Mouse (Mus musculus) heart, embryonic 15.5 days (tissue): ENCODE measurements around the gene Gm3005. TPM values are rescaled to one million over a fixed set of nuclear protein-coding genes. Genes with fewer than 3 reads are reported as not detected.
"Not testable (repeated sequence)": the region's sequence is repeated elsewhere in the genome, so short reads cannot be mapped to it uniquely, and the experiment has no call there.

Experiments
- ATAC-seq: fragments of 200-750 bp; cut with Nextera tagmentation; replicated peaks from 2 replicates; pipeline ENCODE4 v1.8.0; 2017; ENCODE audit warnings: low read depth, moderate TSS enrichment; ENCODE audit not compliant: insufficient number of reproducible peaks, insufficient read depth, low FRiP score
- H3K27ac ChIP-seq: fragments of 300-500 bp; sonication (generic); 2 replicates; pipeline ENCODE4 v1.5.1; 2015; ENCODE audit warnings: mild to moderate bottlenecking, inconsistent platforms
- H3K27me3 ChIP-seq: fragments of 300-500 bp; sonication (generic); 2 replicates; pipeline ENCODE4 v1.6.1; 2015; ENCODE audit warnings: inconsistent platforms
- H3K36me3 ChIP-seq: fragments of 300-500 bp; sonication (generic); 2 replicates; pipeline ENCODE4 v1.6.1; 2015; ENCODE audit warnings: mild to moderate bottlenecking, inconsistent platforms
- H3K4me1 ChIP-seq: fragments of 300-500 bp; sonication (generic); replicated peaks from 2 replicates; pipeline ENCODE4 v1.6.1; 2015; ENCODE audit warnings: inconsistent platforms
- H3K4me2 ChIP-seq: fragments of 300-500 bp; sonication (generic); 2 replicates; pipeline ENCODE4 v1.6.1; 2015; ENCODE audit warnings: inconsistent platforms, mild to moderate bottlenecking, moderate library complexity
- H3K4me3 ChIP-seq: fragments of 300-500 bp; sonication (generic); 2 replicates; pipeline ENCODE4 v1.5.1; 2015; ENCODE audit warnings: mild to moderate bottlenecking, inconsistent platforms
- H3K9ac ChIP-seq: fragments of 300-500 bp; sonication (generic); 2 replicates; pipeline ENCODE4 v1.6.1; 2015; ENCODE audit warnings: mild to moderate bottlenecking, inconsistent platforms
- H3K9me3 ChIP-seq: fragments of 300-500 bp; sonication (generic); replicated peaks from 2 replicates; pipeline ENCODE4 v1.6.1; 2016; ENCODE audit warnings: inconsistent platforms
- WGBS: fragments of 180-500 bp; shearing (Covaris S2); methylation state at CpG from one replicate; pipeline ENCODE4 v1.1.7; 2015; ENCODE audit warnings: mixed read lengths; 5-methylcytosine and 5-hydroxymethylcytosine counted together
- polyA plus RNA-seq: library from polyadenylated mRNA; unstranded; fragments of >200 nt; fragmentation: Nextera tagmentation; extraction: Ambion mirVana; gene quantifications from 2 replicates; pipeline ENCODE4 v1.2.1, GENCODE M21; 2015

The Gm3005 gene
- 10.4 and 10.5 TPM in 2 replicates for polyA plus RNA-seq

DNA sequence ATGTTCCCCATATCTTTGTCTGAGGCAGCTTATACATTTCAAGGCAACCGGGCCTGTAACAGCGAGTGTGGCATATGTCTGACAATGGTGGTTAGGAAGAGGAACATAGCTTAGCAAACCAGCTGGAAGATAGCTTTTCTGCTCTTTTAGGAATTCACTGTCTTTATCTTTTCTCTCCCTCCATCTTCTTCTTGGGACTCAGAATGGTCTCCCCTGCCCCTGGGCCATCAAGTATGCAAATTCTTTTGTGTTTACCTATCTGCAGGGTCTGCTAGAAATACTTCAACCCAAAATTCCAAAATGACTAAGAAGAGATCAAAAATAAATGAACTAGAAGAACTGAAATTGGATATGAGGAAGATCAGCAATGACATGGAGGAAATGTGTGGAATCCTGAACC lies at the start of gene Gm3005:
Gene Gm3005 (plus strand): TSS at position 301 of the 400 bp plus-strand sequence.
- not testable (repeated sequence) for H3K9ac ChIP-seq, H3K4me1 ChIP-seq, H3K27ac ChIP-seq, H3K36me3 ChIP-seq, H3K9me3 ChIP-seq, H3K4me3 ChIP-seq, H3K4me2 ChIP-seq, ATAC-seq, H3K27me3 ChIP-seq
- WGBS: no CpG with 5 or more reads among the region's 2 CpGs

- ATAC-seq, H3K36me3 ChIP-seq, H3K4me1 ChIP-seq, H3K9me3 ChIP-seq, H3K27ac ChIP-seq, H3K9ac ChIP-seq, H3K27me3 ChIP-seq, H3K4me2 ChIP-seq, H3K4me3 ChIP-seq: not testable (repeated sequence)
- no CpG with 5 or more reads among the region's 2 CpGs for WGBS
These were observed 33.1 kb upstream of the Gm3005 start, which contains the start of gene Gm10413 for GRCm38 (mm10) chr14:3394793-3395192. Gene Gm10413 (plus strand): TSS chr14:3395093.

GRCm38 (mm10) chr14:3412314-3412713 lies 15.6 kb upstream of the Gm3005 start, which contains the start of gene Gm10409:
Gene Gm10409 (plus strand): TSS chr14:3412614.
- H3K9me3 ChIP-seq, H3K9ac ChIP-seq, H3K27me3 ChIP-seq, H3K4me1 ChIP-seq, H3K4me3 ChIP-seq, H3K4me2 ChIP-seq, ATAC-seq, H3K36me3 ChIP-seq, H3K27ac ChIP-seq: not testable (repeated sequence)
- WGBS: no CpG with 5 or more reads among the region's 32 CpGs

GRCm38 (mm10) chr14:3449079-3449478 lies 21.2 kb downstream of the Gm3005 start, which contains the start of gene Gm10408:
Gene Gm10408 (plus strand): TSS chr14:3449379.
- not testable (repeated sequence) for ATAC-seq, H3K9ac ChIP-seq, H3K4me1 ChIP-seq, H3K36me3 ChIP-seq, H3K27ac ChIP-seq, H3K9me3 ChIP-seq, H3K4me3 ChIP-seq, H3K4me2 ChIP-seq, H3K27me3 ChIP-seq
- no CpG with 5 or more reads among the region's 3 CpGs for WGBS

DNA sequence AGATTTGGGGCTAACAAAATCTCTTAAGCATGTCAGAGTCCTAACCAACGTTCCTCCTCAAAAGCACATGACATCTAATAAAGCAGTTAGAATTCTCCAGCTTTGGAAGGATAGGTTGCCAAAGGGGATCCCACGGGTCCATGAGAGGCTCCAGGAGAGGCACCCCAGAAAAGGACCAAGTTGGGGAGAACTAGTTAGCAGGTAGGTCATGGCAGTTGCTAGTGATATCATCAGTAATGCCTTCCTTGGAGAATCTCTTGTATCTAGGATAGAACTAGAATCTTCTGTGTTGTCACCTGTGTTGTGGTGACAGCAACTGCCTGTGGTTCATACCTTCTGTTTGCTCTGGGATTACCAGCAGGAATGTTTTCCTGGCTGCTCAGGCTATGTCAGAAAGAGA lies 206.3 kb downstream of the Gm3005 start, which contains the start of gene Gm3012:
Gene Gm3012 (plus strand): TSS at position 301 of the 400 bp plus-strand sequence.
- not testable (repeated sequence) for H3K9ac ChIP-seq, H3K9me3 ChIP-seq, H3K27me3 ChIP-seq, H3K4me3 ChIP-seq, H3K4me2 ChIP-seq, H3K27ac ChIP-seq, H3K36me3 ChIP-seq, ATAC-seq, H3K4me1 ChIP-seq
- WGBS: no CpG with 5 or more reads among the region's 2 CpGs

Other genes starting within 250 kb of the Gm3005 start
- gene Gm5795, start 239.8 kb upstream of the Gm3005 start, polyA plus RNA-seq: not detected in 2 replicates
- gene D830030K20Rik, start 219.6 kb upstream of the Gm3005 start, polyA plus RNA-seq: 25.3 and 26.7 TPM in 2 replicates
- not detected in 2 replicates for gene Gm2956, start 95.5 kb upstream of the Gm3005 start, polyA plus RNA-seq
- gene Gm10413, start 33.0 kb upstream of the Gm3005 start, polyA plus RNA-seq: not detected in 2 replicates
- 5.9 and 6.1 TPM in 2 replicates for gene Gm10409, start 15.5 kb upstream of the Gm3005 start, polyA plus RNA-seq
- not detected in 2 replicates for gene Gm10408, start 21.3 kb downstream of the Gm3005 start, polyA plus RNA-seq
- not detected in 2 replicates for gene Gm3012, start 206.4 kb downstream of the Gm3005 start, polyA plus RNA-seq
- 5.9 and 6.1 TPM in 2 replicates for gene Gm3020, start 223.9 kb downstream of the Gm3005 start, polyA plus RNA-seq